Mouse (Mus musculus) kidney, embryonic 14.5 days (tissue): ENCODE data around the gene Fam213b. TPM values are rescaled to one million over a fixed set of nuclear protein-coding genes. Genes with fewer than 3 reads are reported as not detected.

Source experiments
- ATAC-seq: fragments of 200-750 bp; cut with Nextera tagmentation; 2 replicates; pipeline ENCODE4 v1.8.0; 2017; ENCODE audit warnings: moderate number of reproducible peaks, mild to moderate bottlenecking, moderate TSS enrichment, moderate library complexity; ENCODE audit not compliant: low FRiP score, low TSS enrichment
- H3K27ac ChIP-seq: fragments of 300-500 bp; sonication (generic); 2 replicates; pipeline ENCODE4 v1.5.1; 2014; ENCODE audit warnings: low read depth, mild to moderate bottlenecking, low read length, moderate library complexity, mixed read lengths
- H3K27me3 ChIP-seq: fragments of 300-500 bp; sonication (generic); 2 replicates; pipeline ENCODE4 v1.6.1; 2014; ENCODE audit warnings: mild to moderate bottlenecking, low read length; ENCODE audit not compliant: control insufficient read depth, insufficient read depth
- H3K36me3 ChIP-seq: fragments of 300-500 bp; sonication (generic); 2 replicates; pipeline ENCODE4 v1.6.1; 2014; ENCODE audit warnings: low read length, mixed read lengths; ENCODE audit not compliant: control insufficient read depth, insufficient read depth
- H3K4me1 ChIP-seq: fragments of 300-500 bp; sonication (generic); 2 replicates; pipeline ENCODE4 v1.6.1; 2014; ENCODE audit warnings: low read length, mixed read lengths; ENCODE audit not compliant: control insufficient read depth, insufficient read depth
- H3K4me2 ChIP-seq: fragments of 300-500 bp; sonication (generic); replicated peaks from 2 replicates; pipeline ENCODE4 v1.6.1; 2014; ENCODE audit warnings: low read depth, mild to moderate bottlenecking, low read length
- H3K4me3 ChIP-seq: fragments of 300-500 bp; sonication (generic); 2 replicates; pipeline ENCODE4 v1.5.1; 2014; ENCODE audit warnings: mild to moderate bottlenecking, low read length
- H3K9ac ChIP-seq: fragments of 300-500 bp; sonication (generic); 2 replicates; pipeline ENCODE4 v1.6.1; 2014; ENCODE audit warnings: low read depth, mild to moderate bottlenecking, low read length, moderate library complexity
- H3K9me3 ChIP-seq: fragments of 300-500 bp; sonication (generic); 2 replicates; pipeline ENCODE4 v1.6.1; 2016; ENCODE audit warnings: low read length; ENCODE audit not compliant: control insufficient read depth
- WGBS: fragments of 180-500 bp; shearing (Covaris S2); extraction: QIAGEN DNeasy Blood & Tissue Kit; methylation state at CpG from one replicate; pipeline ENCODE4 v1.1.7; 2014; 5-methylcytosine and 5-hydroxymethylcytosine counted together
- polyA plus RNA-seq: library from polyadenylated mRNA; unstranded; fragments of >200 nt; fragmentation: Nextera tagmentation; extraction: Ambion mirVana; gene quantifications from 2 replicates; pipeline ENCODE4 v1.2.1, GENCODE M21; 2014

Fam213b gene
- polyA plus RNA-seq, 1 experiment from 2014 or later, result 39.1 TPM

- Histone ChIP-seq H3K9me3 (no peaks in the 10 kb centered on the region), H3K4me1 (peaks cover 5% of the 10 kb centered on the region; the same call in 1 of the 2 replicates), H3K27me3 (no peaks in the 10 kb centered on the region), H3K4me2 (no peak overlapping the region), H3K9ac (no peak overlapping the region), H3K36me3 (no peaks in the 10 kb centered on the region), H3K4me3 (no peak overlapping the region), H3K27ac (no peak overlapping the region)
- ATAC-seq, result no peak
- 72% methylated on average over 2 of the region's 2 CpGs for WGBS
Observed at GRCm38 (mm10) chr4:154911644-154912043, 12.7 kb upstream of the Fam213b start.

- H3K4me3 ChIP-seq, result no peak overlapping the region
- no peak overlapping the region for H3K27ac ChIP-seq
- no peaks in the 10 kb centered on the region for H3K9me3 ChIP-seq
- no peaks in the 10 kb centered on the region for H3K36me3 ChIP-seq
- H3K27me3 ChIP-seq, result no peaks in the 10 kb centered on the region
- no peak overlapping the region for H3K4me2 ChIP-seq
- peaks cover 5% of the 10 kb centered on the region; the same call in 1 of the 2 replicates for H3K4me1 ChIP-seq
- ATAC-seq, result no peak
- H3K9ac ChIP-seq, result no peak overlapping the region
- WGBS, result 36% methylated on average over 15 of the region's 15 CpGs
Observed at GRCm38 (mm10) chr4:154910606-154911522, 11.9 kb upstream of the Fam213b start.

- whole genome bisulfite sequencing, result 89% methylated on average over 5 of the region's 5 CpGs
- Histone ChIP-seq H3K9ac (no peak overlapping the region), H3K27me3 (no peaks in the 10 kb centered on the region), H3K9me3 (no peaks in the 10 kb centered on the region), H3K36me3 (no peaks in the 10 kb centered on the region), H3K4me1 (peaks cover 12% of the 10 kb centered on the region; the same call in 1 of the 2 replicates), H3K4me3 (no peak overlapping the region), H3K27ac (no peak overlapping the region), H3K4me2 (no peak overlapping the region)
- ATAC-seq, result no peak
Observed at GRCm38 (mm10) chr4:154908490-154908889, 9.6 kb upstream of the Fam213b start.

- Histone ChIP-seq H3K27ac (peak overlapping the region; percentile 30; the same call in 1 of the 2 replicates), H3K36me3 (no peaks in the 10 kb centered on the region), H3K4me2 (no peak overlapping the region), H3K9ac (no peak overlapping the region), H3K4me1 (peaks cover 12% of the 10 kb centered on the region; the same call in 1 of the 2 replicates), H3K4me3 (no peak overlapping the region), H3K27me3 (no peaks in the 10 kb centered on the region), H3K9me3 (no peaks in the 10 kb centered on the region)
- WGBS, result 48% methylated on average over 17 of the region's 17 CpGs
- peak; percentile 50 for ATAC-seq
Observed at GRCm38 (mm10) chr4:154907833-154908232, 8.9 kb upstream of the Fam213b start.

GRCm38 (mm10) chr4:154904185-154905071 is 5.5 kb upstream of the Fam213b start:
- 2% methylated on average over 16 of the region's 16 CpGs for WGBS
- 0 out of 2 replicates have a peak overlapping the region, but pooled peaks have one; percentile 51 for H3K27ac ChIP-seq
- ATAC-seq, result peak; percentile 93

GRCm38 (mm10) chr4:154902371-154902770 is 3.4 kb upstream of the Fam213b start:
- no peak for ATAC-seq
- peaks cover 17% of the 10 kb centered on the region for H3K4me1 ChIP-seq
- H3K9me3 ChIP-seq, result no peaks in the 10 kb centered on the region
- no peaks in the 10 kb centered on the region for H3K36me3 ChIP-seq
- H3K27me3 ChIP-seq, result no peaks in the 10 kb centered on the region
- WGBS, result 92% methylated on average over 2 of the region's 2 CpGs
- H3K4me3 ChIP-seq, result no peak overlapping the region
- no peak overlapping the region for H3K27ac ChIP-seq
- H3K9ac ChIP-seq, result no peak overlapping the region
- H3K4me2 ChIP-seq, result no peak overlapping the region

More at GRCm38 (mm10) chr4:154904185-154905071, 5.5 kb upstream of the Fam213b start:
- Histone ChIP-seq H3K4me3 (peak overlapping the region; percentile 50), H3K9ac (peak overlapping the region; percentile 58), H3K36me3 (no peaks in the 10 kb centered on the region), H3K4me1 (peaks cover 7% of the 10 kb centered on the region; the same call in 1 of the 2 replicates), H3K27me3 (no peaks in the 10 kb centered on the region), H3K9me3 (no peaks in the 10 kb centered on the region), H3K4me2 (peak overlapping the region; percentile 83)

- H3K9ac ChIP-seq, result peak overlapping the region; percentile 67
- H3K9me3 ChIP-seq, result no peaks in the 10 kb centered on the region
- no peak overlapping the region for H3K27ac ChIP-seq
- peak overlapping the region; percentile 58 for H3K4me3 ChIP-seq
- H3K4me1 ChIP-seq, result peaks cover 10% of the 10 kb centered on the region
- no peaks in the 10 kb centered on the region for H3K27me3 ChIP-seq
- H3K36me3 ChIP-seq, result no peaks in the 10 kb centered on the region
- H3K4me2 ChIP-seq, result peak overlapping the region; percentile 96
- ATAC-seq, result no peak
- WGBS, result 68% methylated on average over 6 of the region's 6 CpGs
Observed at GRCm38 (mm10) chr4:154897676-154898465, 1.1 kb downstream of the Fam213b start.

DNA sequence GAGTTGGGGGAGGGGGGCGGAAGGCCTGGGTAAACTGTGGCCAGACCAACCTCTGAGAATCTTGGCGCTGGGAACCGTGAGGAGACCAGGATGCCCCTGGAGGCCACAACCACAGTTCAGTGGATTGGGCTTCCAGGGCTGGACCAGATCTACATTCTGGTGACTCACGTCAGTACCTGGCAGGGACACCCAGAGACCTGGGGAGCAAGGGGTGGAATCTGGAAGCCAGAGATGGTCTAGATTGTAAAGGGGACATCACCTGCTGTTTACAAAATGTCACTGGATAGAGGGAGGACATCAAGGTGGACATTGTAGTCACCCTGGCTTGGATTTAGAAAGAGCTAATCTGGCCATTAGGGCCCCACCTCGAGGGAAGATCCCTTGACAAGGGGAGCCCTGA is 3.4 kb downstream of the Fam213b start:
- H3K9ac ChIP-seq, result no peak overlapping the region
- no peak overlapping the region for H3K27ac ChIP-seq
- 84% methylated on average over 5 of the region's 5 CpGs for WGBS
- H3K4me3 ChIP-seq, result no peak overlapping the region
- H3K4me1 ChIP-seq, result peaks cover 10% of the 10 kb centered on the region
- no peak for ATAC-seq
- no peaks in the 10 kb centered on the region for H3K27me3 ChIP-seq
- no peaks in the 10 kb centered on the region for H3K9me3 ChIP-seq
- no peaks in the 10 kb centered on the region for H3K36me3 ChIP-seq
- H3K4me2 ChIP-seq, result no peak overlapping the region
